Mouse (Mus musculus) skeletal muscle tissue, postnatal 0 days (tissue): Measurements from ENCODE around the gene Gm14862. TPM values are rescaled to one million over a fixed set of nuclear protein-coding genes. Genes with fewer than 3 reads are reported as not detected.

Experiments used
- polyA plus RNA-seq: library from polyadenylated mRNA; unstranded; fragments of >200 nt; fragmentation: Nextera tagmentation; extraction: Ambion mirVana; gene quantifications from 2 replicates; pipeline ENCODE4 v1.2.1, GENCODE M21; 2015

The Gm14862 gene
- not detected in 2 replicates for polyA plus RNA-seq

GRCm38 (mm10) chrX:9256766-9257165, at the start of gene Gm14862:
Gm14862 (minus strand) TSS chrX:9256899.

GRCm38 (mm10) chrX:9283464-9283863, 26.8 kb upstream of the Gm14862 start, which contains the start of gene H2al1m:
H2al1m (plus strand) TSS chrX:9283764.

GRCm38 (mm10) chrX:9272460-9273361, 16.0 kb upstream of the Gm14862 start, which contains the start of gene Xk:
Xk (plus strand) TSS chrX:9272756.

Other genes starting within 250 kb of the Gm14862 start
- gene Fthl17e, start 223.4 kb downstream of the Gm14862 start, polyA plus RNA-seq, result not detected in 2 replicates
- gene Fthl17f, start 193.9 kb downstream of the Gm14862 start, polyA plus RNA-seq, result not detected in 2 replicates
- not detected in 2 replicates for gene 4930402K13Rik, start 152.3 kb downstream of the Gm14862 start, polyA plus RNA-seq
- 0.41 and 0.44 TPM in 2 replicates for gene Lancl3, start 57.0 kb downstream of the Gm14862 start, polyA plus RNA-seq
- 2.6 and 3.6 TPM in 2 replicates for gene Xk, start 15.9 kb upstream of the Gm14862 start, polyA plus RNA-seq
- not detected in 2 replicates for gene H2al1m, start 26.9 kb upstream of the Gm14862 start, polyA plus RNA-seq
- not detected in 2 replicates for gene H2al1k, start 93.7 kb upstream of the Gm14862 start, polyA plus RNA-seq
- 1.5 TPM in 2 replicates for gene Cybb, start 230.9 kb upstream of the Gm14862 start, polyA plus RNA-seq